Mouse (Mus musculus) intestine, postnatal 0 days (tissue): ENCODE data around the gene Gm49325. TPM values are rescaled to one million over a fixed set of nuclear protein-coding genes. Genes with fewer than 3 reads are reported as not detected.
A peak's percentile ranks its signal among the peaks of the same experiment; 100 is the strongest.

Experiments
- ATAC-seq: fragments of 200-750 bp; cut with Nextera tagmentation; 2 replicates; pipeline ENCODE4 v1.8.0; 2017; ENCODE audit warnings: mild to moderate bottlenecking, moderate TSS enrichment, moderate library complexity
- H3K27ac ChIP-seq: fragments of 300-500 bp; sonication (generic); 2 replicates; pipeline ENCODE4 v1.5.1; 2014; ENCODE audit warnings: mild to moderate bottlenecking, low read depth, low read length, moderate library complexity
- H3K27me3 ChIP-seq: fragments of 300-500 bp; sonication (generic); replicated peaks from 2 replicates; pipeline ENCODE4 v1.6.1; 2014; ENCODE audit warnings: low read length, mixed read lengths; ENCODE audit not compliant: control insufficient read depth, insufficient read depth
- H3K36me3 ChIP-seq: fragments of 300-500 bp; sonication (generic); 2 replicates; pipeline ENCODE4 v1.6.1; 2014; ENCODE audit warnings: mild to moderate bottlenecking, moderate library complexity; ENCODE audit not compliant: control insufficient read depth, insufficient read depth
- H3K4me1 ChIP-seq: fragments of 300-500 bp; sonication (generic); replicated peaks from 2 replicates; pipeline ENCODE4 v1.6.1; 2014; ENCODE audit warnings: antibody characterized with exemption, low read length, mixed read lengths; ENCODE audit not compliant: control insufficient read depth, insufficient read depth
- H3K4me2 ChIP-seq: fragments of 300-500 bp; sonication (generic); replicated peaks from 2 replicates; pipeline ENCODE4 v1.6.1; 2014; ENCODE audit warnings: low read depth, mild to moderate bottlenecking, moderate library complexity
- H3K4me3 ChIP-seq: fragments of 300-500 bp; sonication (generic); 2 replicates; pipeline ENCODE4 v1.5.1; 2014; ENCODE audit warnings: low read depth, low read length
- H3K9ac ChIP-seq: fragments of 300-500 bp; sonication (generic); 2 replicates; pipeline ENCODE4 v1.6.1; 2014; ENCODE audit warnings: mild to moderate bottlenecking, low read depth, low read length
- H3K9me3 ChIP-seq: fragments of 300-500 bp; sonication (generic); 2 replicates; pipeline ENCODE4 v1.6.1; 2016; ENCODE audit warnings: mixed run types; ENCODE audit not compliant: control insufficient read depth
- CTCF ChIP-seq: sonication (generic); IDR thresholded peaks from 2 replicates; pipeline ENCODE4 v1.5.1; 2016; ENCODE audit warnings: low read depth, mild to moderate bottlenecking, control low read depth, antibody characterized with exemption, moderate library complexity
- WGBS: fragments of 180-500 bp; shearing (Covaris S2); extraction: QIAGEN DNeasy Blood & Tissue Kit; methylation state at CpG from one replicate; pipeline ENCODE4 v1.1.7; 2014; 5-methylcytosine and 5-hydroxymethylcytosine counted together
- polyA plus RNA-seq: library from polyadenylated mRNA; unstranded; fragments of >200 nt; fragmentation: Nextera tagmentation; extraction: Ambion mirVana; gene quantifications from 2 replicates; pipeline ENCODE4 v1.2.1, GENCODE M21; 2015

The Gm49325 gene
- polyA plus RNA-seq, 1 experiment from 2014 or later = 18.9 TPM

DNA sequence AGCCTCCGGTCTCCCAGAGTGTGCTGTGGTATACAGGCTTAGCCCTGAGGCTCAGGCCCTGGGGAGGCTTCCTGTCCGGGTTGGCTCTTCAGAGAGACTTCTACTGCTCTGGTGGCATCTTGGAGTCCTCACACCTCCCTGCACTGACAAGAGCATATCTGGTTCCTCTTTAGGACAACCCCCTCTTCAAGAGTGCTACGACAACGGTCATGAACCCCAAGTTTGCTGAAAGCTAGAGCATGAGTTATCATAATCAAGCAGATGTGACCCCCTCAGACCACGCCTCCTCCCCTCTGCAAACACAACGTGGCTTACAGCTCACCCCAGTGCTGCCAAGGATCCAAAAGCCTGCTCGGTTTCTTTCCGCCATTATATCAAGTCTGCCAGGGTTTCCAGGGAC lies 41.0 kb upstream of the Gm49325 start:
- WGBS = 72% methylated on average over 8 of the region's 8 CpGs
- Histone ChIP-seq H3K36me3 (no peaks in the 10 kb centered on the region), H3K4me1 (peaks cover 14% of the 10 kb centered on the region; the same call in 1 of the 2 replicates), H3K27ac (no peak overlapping the region), H3K4me3 (no peak overlapping the region), H3K9me3 (no peaks in the 10 kb centered on the region), H3K4me2 (no peak overlapping the region), H3K9ac (no peak overlapping the region), H3K27me3 (no peaks in the 10 kb centered on the region)
- ATAC-seq = no peak
- no peak for TF ChIP-seq CTCF

GRCm38 (mm10) chr10:77566651-77567050 lies 39.3 kb upstream of the Gm49325 start:
- no peak overlapping the region for H3K9ac ChIP-seq
- 31% methylated on average over 8 of the region's 8 CpGs for WGBS
- peaks cover 14% of the 10 kb centered on the region; the same call in 1 of the 2 replicates for H3K4me1 ChIP-seq
- H3K9me3 ChIP-seq = no peaks in the 10 kb centered on the region
- H3K4me3 ChIP-seq = no peak overlapping the region
- no peaks in the 10 kb centered on the region for H3K27me3 ChIP-seq
- H3K36me3 ChIP-seq = no peaks in the 10 kb centered on the region
- peak; percentile 93 for TF ChIP-seq CTCF
- ATAC-seq = peak; percentile 51; the same call in 1 of the 2 replicates
- no peak overlapping the region for H3K4me2 ChIP-seq
- H3K27ac ChIP-seq = peak overlapping the region; percentile 51

GRCm38 (mm10) chr10:77569481-77569880 lies 36.5 kb upstream of the Gm49325 start:
- no peak for TF ChIP-seq CTCF
- WGBS = 13% methylated on average over 7 of the region's 7 CpGs
- H3K4me2 ChIP-seq = no peak overlapping the region

DNA sequence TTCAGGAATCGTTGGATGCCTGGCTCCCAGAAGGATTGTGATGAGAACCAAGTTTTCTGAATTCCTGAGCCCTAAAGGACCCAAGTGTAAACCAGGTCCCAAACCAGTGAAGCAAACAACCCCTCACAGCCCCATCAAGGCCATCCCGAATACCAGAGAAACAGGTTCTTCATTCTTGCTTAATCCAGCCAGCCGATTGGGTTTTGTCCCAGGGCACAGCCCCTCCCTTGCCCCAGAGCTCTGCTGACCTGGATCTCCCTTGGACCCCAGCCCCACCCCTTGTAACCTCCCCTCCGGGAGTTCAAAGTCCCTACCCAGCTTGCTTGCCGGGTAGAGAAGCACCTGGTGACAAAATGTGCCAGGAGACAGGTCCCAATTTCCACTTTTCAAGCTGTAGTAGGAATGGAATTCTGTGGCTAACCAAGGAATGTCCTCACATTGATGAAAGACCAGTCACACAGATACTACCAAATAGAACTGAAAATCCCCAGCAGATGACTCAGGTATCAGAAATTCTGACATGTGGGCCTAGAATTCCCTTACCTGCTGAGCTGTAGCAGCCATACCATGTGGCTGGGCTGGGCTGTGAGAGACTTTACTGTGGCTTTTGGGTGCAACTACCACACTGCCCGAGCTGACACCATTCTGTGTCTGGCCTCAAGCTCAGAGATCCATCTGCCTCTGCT lies 35.9 kb upstream of the Gm49325 start:
- H3K36me3 ChIP-seq = no peaks in the 10 kb centered on the region
- no peak overlapping the region; the same call in 1 of the 2 replicates for H3K4me2 ChIP-seq
- H3K27me3 ChIP-seq = no peaks in the 10 kb centered on the region
- no peak for TF ChIP-seq CTCF
- no peak overlapping the region for H3K9ac ChIP-seq
- peak overlapping the region; percentile 64 for H3K27ac ChIP-seq
- no peak overlapping the region for H3K4me3 ChIP-seq
- H3K4me1 ChIP-seq = peaks cover 14% of the 10 kb centered on the region; the same call in 1 of the 2 replicates
- peak; percentile 76 for ATAC-seq
- H3K9me3 ChIP-seq = no peaks in the 10 kb centered on the region
- 17% methylated on average over 6 of the region's 6 CpGs for WGBS

More at GRCm38 (mm10) chr10:77569481-77569880, 36.5 kb upstream of the Gm49325 start:
- Histone ChIP-seq H3K4me1 (peaks cover 14% of the 10 kb centered on the region; the same call in 1 of the 2 replicates), H3K9ac (no peak overlapping the region), H3K9me3 (no peaks in the 10 kb centered on the region), H3K4me3 (no peak overlapping the region), H3K36me3 (no peaks in the 10 kb centered on the region), H3K27ac (peak overlapping the region; percentile 17; the same call in 1 of the 2 replicates), H3K27me3 (no peaks in the 10 kb centered on the region)
- no peak for ATAC-seq

GRCm38 (mm10) chr10:77572225-77572624 lies 33.8 kb upstream of the Gm49325 start:
- Histone ChIP-seq H3K27ac (no peak overlapping the region), H3K4me3 (no peak overlapping the region)
- WGBS = 5% methylated on average over 3 of the region's 3 CpGs

DNA sequence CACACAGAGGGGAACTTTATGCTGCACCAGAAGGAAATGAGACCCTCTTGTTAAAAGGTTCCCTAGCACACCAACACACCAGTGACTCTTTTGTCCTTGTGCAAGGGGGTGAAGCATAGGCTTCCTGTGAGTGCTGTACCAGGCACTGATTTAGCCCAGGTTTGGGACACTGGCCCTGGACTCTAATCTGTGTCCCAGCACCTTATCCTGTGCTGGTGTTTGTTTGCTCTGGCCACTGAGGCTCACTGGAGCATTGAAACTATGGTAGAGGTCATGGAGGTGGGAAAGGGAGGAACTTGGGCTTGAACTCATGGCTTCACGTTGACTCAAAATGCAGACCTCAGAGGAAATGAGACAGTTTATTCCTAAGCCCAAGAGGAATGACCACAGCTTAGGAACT lies 32.8 kb upstream of the Gm49325 start:
- no peaks in the 10 kb centered on the region for H3K27me3 ChIP-seq
- 64% methylated on average over 1 of the region's 1 CpGs for WGBS
- no peak overlapping the region for H3K27ac ChIP-seq
- no peak for TF ChIP-seq CTCF
- no peak overlapping the region for H3K9ac ChIP-seq
- H3K4me3 ChIP-seq = no peak overlapping the region
- H3K4me1 ChIP-seq = 0 out of 2 replicates have a peak, but pooled peaks cover 5% of the 10 kb centered on the region
- H3K9me3 ChIP-seq = no peaks in the 10 kb centered on the region
- no peaks in the 10 kb centered on the region for H3K36me3 ChIP-seq
- no peak overlapping the region for H3K4me2 ChIP-seq
- ATAC-seq = no peak

More at GRCm38 (mm10) chr10:77572225-77572624, 33.8 kb upstream of the Gm49325 start:
- Histone ChIP-seq H3K9ac (no peak overlapping the region), H3K27me3 (no peaks in the 10 kb centered on the region), H3K36me3 (no peaks in the 10 kb centered on the region), H3K4me2 (no peak overlapping the region), H3K9me3 (no peaks in the 10 kb centered on the region), H3K4me1 (peaks cover 10% of the 10 kb centered on the region; the same call in 1 of the 2 replicates)
- TF ChIP-seq CTCF = peak; percentile 71
- ATAC-seq = no peak
